Mouse (Mus musculus) frontal cortex, postnatal 10 days (tissue): Measurements from ENCODE around the gene R3hdml.

Source experiments
- DNase-seq, 2 experiments: peaks; one replicate each; pipeline ENCODE4 v3.0.0; 2022; ENCODE audit warnings: low spot score in 2 of 2, mixed read lengths in 1 of 2

Gene R3hdml

DNA sequence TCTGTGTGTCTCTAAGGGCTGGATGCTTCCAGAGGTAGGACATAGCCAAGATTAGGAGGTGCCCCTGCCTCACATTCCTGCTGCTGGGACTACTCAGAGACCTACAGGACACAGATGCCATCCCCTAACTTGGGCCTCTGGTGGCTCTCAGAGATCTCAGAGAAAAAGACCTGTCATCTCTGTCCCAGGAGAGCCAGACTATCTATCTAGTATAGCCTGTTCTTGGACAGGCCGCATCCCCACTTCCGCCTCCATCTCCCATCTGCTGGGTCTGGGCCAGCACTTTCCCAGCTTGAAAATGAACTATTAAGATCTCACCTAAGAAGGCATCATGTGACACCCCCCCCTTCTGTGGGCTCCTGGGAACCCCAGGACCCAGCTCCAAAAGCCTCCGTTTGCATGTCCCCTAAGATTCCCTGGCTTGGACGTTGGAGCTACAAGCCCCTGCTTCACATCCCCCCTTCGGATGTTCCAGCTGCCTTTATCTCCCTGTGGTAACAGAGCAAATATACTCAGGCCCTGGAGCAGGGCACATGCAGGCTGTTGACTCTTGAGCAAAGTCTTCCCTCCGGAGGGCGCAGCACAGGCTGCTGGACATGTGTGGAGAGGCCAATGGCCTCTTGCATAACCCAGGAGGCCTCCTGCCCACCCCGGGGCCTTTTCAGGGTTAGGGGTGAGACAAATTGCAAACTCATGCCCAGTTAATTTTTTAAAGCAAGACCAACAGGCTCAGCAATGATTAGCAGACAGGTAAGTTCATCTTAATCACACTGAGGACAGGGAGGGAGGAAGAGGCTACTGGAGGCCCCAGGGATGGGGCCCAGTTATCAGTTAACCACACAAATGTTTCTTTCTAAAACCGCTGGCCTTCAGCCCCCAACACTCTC is 48.4 kb downstream of the R3hdml start:
- DNase-seq, result no peak

DNA sequence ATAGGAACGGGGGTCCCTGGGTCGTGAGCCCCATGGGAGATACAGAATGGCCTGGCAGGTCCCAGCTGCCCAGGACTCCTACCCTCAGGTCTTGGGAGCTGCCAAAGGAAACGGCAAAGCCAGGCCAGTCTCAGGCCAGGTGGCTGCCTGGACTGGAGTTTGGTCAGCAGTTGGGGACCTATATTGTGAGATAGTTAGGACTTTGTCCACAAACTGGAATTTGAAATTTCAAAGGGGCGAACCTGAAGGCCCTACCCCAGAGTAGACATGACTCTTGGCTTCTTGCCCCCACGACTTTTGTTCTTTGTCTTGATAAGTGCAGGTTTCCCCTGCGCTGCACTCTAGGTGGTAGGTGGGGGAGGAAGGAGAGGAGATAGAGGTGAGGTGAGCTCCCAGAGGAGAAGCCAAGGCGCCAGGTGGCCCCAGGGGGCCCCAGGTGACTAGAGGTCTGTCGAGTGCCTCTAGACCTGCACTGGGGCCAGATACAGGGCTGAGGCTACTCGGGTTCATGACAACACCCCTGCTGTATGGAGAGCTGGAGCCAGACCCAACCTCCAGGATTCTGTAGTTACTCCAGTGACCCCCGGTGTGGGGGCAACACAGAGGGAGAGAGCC is 49.6 kb downstream of the R3hdml start:
- DNase-seq, result no peak

DNA sequence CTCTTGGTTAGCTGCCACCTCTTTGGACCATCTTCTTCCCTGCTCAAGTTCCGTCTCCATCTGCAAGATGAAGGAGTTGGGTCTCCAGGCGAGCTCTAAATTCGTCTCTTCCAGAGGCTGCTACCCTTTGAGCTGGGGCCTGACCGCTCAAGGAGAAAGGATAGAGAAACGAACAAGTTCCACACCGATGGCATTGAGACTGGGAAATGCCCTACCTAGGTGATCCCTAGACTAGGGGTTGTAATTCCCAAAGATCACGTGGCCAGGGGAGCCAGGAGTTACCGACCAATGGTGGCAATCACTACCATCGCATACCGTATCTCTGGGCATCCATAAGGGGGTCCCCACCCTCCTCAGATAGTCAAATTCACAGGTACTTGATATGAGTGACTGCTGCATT is 50.6 kb downstream of the R3hdml start:
- DNase-seq, result no peak

DNA sequence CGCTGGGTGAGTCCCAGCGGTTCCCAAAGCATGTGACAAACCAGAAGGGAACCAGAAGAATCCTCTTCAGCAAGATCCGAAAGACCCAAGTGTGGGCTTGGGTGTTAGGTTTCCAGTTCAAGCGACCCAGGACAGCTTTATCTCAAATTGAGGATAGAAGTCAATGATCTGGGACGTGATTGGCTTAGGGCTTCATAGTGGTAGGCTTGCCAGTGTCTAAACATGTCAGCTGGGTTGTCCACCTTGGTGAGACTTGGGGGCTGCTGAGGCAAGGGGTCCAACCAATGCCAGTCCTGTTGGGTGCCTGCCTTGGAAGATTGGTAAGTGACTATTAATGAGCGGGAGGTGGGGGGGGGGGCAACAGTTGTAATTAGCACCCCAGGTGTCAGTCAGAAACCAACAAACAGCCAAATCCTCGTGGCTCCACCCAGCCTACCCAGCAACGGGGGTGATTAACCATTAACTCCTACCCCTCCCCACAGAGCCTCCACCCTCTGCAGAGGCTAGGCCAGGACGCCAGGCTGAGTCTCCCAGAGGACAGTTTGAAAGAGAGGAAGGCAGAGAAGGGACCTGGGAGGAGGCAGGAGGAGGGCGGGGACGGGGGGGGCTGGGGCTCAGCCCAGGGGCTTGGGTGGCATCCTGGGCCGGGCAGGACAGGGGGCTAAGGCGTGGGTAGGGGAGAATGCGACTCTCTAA is 54.7 kb downstream of the R3hdml start:
- no peak for DNase-seq

DNA sequence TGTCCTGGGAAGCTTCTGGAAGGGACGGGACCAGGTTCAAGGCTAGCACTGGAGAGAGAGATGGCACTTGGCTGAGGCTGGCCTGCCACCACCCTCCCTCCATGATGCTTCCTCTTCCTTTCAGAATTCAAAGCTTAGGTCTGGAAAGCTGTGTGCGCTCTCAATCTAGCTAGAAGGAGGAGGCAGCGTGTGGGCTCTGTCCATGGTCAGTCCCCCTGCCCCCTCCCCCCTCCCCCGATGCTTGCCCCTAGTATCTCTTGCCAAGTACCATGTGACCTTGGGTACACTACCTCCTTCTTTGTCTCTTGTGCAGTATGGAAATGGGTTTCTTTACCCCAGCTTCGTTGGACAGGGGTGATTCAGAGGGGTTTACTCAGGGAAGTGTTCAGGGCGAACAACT is 56.7 kb downstream of the R3hdml start:
- no peak for DNase-seq

DNA sequence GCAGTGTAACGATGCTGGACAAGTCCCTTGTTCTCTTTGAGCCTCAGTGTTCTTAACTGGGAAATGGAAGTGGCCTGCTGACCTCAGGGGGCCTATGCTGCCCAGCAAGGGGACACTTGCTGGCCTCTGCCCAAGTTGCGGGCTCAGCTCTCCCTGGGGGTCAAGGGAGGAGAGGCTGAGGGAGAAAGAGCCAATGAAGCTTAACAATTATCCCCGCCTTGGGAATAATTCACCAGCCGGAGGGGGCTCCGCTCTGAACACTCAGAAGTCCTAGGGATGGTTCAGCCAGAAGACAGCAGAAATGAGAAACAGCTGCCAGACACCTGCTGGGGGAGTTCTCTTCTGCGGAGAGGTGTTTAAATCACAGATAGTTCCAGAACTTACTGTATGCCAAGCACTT is 57.7 kb downstream of the R3hdml start:
- DNase-seq, result no peak
